Mouse (Mus musculus) thymus, adult 18-20 months (tissue): ENCODE measurements around the gene Acap2.
A peak's percentile ranks its signal among the peaks of the same experiment; 100 is the strongest.

Source experiments
- DNase-seq, 2 experiments: peaks; one replicate each; pipeline ENCODE4 v3.0.0; 2022; ENCODE audit warnings: mixed read lengths in 2 of 2

The Acap2 gene

GRCm38 (mm10) chr16:31167017-31167887 lies 33.8 kb downstream of the Acap2 start:
- DNase-seq, result no peak

GRCm38 (mm10) chr16:31165907-31166306 lies 35.1 kb downstream of the Acap2 start:
- no peak for DNase-seq

- no peak for DNase-seq
Observed at GRCm38 (mm10) chr16:31165467-31165866, 35.6 kb downstream of the Acap2 start.

GRCm38 (mm10) chr16:31164125-31164524 lies 36.9 kb downstream of the Acap2 start:
- no peak for DNase-seq

- no peak for DNase-seq
Observed at GRCm38 (mm10) chr16:31160486-31160885, 40.6 kb downstream of the Acap2 start.

- no peak for DNase-seq
Observed at GRCm38 (mm10) chr16:31159491-31159890, 41.6 kb downstream of the Acap2 start.

- DNase-seq, result no peak
Observed at GRCm38 (mm10) chr16:31149841-31150240, 51.2 kb downstream of the Acap2 start.

GRCm38 (mm10) chr16:31148891-31149290 lies 52.2 kb downstream of the Acap2 start:
- DNase-seq, result no peak

- no peak for DNase-seq
Observed at GRCm38 (mm10) chr16:31147766-31148165, 53.3 kb downstream of the Acap2 start.

- DNase-seq, result no peak
Observed at GRCm38 (mm10) chr16:31141916-31142315, 59.1 kb downstream of the Acap2 start.

GRCm38 (mm10) chr16:31136616-31137253 lies 64.3 kb downstream of the Acap2 start:
- DNase-seq, result no peak

- DNase-seq, result no peak
Observed at GRCm38 (mm10) chr16:31135519-31135918, 65.5 kb downstream of the Acap2 start.

- DNase-seq, result no peak
Observed at GRCm38 (mm10) chr16:31131531-31131930, 69.5 kb downstream of the Acap2 start.

- DNase-seq, result no peak
Observed at GRCm38 (mm10) chr16:31128116-31128515, 72.9 kb downstream of the Acap2 start.

GRCm38 (mm10) chr16:31124991-31125390 lies 76.1 kb downstream of the Acap2 start:
- no peak for DNase-seq

GRCm38 (mm10) chr16:31121612-31122011 lies 79.4 kb downstream of the Acap2 start:
- DNase-seq, result no peak

- DNase-seq, result no peak
Observed at GRCm38 (mm10) chr16:31113596-31113995, 87.4 kb downstream of the Acap2 start.

GRCm38 (mm10) chr16:31101352-31101751 lies 99.7 kb downstream of the Acap2 start:
- no peak for DNase-seq

- DNase-seq, result no peak
Observed at GRCm38 (mm10) chr16:31099906-31100305, 101.1 kb downstream of the Acap2 start.

GRCm38 (mm10) chr16:31094036-31094435 lies 107.0 kb downstream of the Acap2 start:
- DNase-seq, result no peak

- no peak for DNase-seq
Observed at GRCm38 (mm10) chr16:31093186-31093585, 107.9 kb downstream of the Acap2 start.

GRCm38 (mm10) chr16:31081891-31082290 lies 119.2 kb downstream of the Acap2 start:
- DNase-seq, result no peak

- peak; percentile 88 to 89 for DNase-seq
Observed at GRCm38 (mm10) chr16:31081125-31081664, 119.8 kb downstream of the Acap2 start, which contains the start of gene Xxylt1. Xxylt1 (minus strand) TSS chr16:31081432.

- peak in 1 of 2 experiments; percentile 25 for DNase-seq
Observed at GRCm38 (mm10) chr16:31080573-31081051, 120.4 kb downstream of the Acap2 start.
